Mouse (Mus musculus) liver, postnatal 0 days (tissue): ENCODE results near the gene Cep112. TPM values are rescaled to one million over a fixed set of nuclear protein-coding genes. Genes with fewer than 3 reads are reported as not detected.

Experiments
- ATAC-seq: fragments of 200-750 bp; cut with Nextera tagmentation; 2 replicates; pipeline ENCODE4 v1.8.0; 2017; ENCODE audit warnings: mild to moderate bottlenecking, moderate library complexity
- DNase-seq: peaks from one replicate; pipeline ENCODE4 v3.0.0-alpha.2; 2016
- H3K27ac ChIP-seq: fragments of 300-500 bp; sonication (generic); 2 replicates; pipeline ENCODE4 v1.5.1; 2014; ENCODE audit warnings: antibody characterized with exemption, moderate library complexity, mild to moderate bottlenecking, low read depth
- H3K27me3 ChIP-seq: fragments of 300-500 bp; sonication (generic); 2 replicates; pipeline ENCODE4 v1.6.1; 2014; ENCODE audit warnings: low read length, control low read depth, mixed read lengths; ENCODE audit not compliant: insufficient read depth
- H3K36me3 ChIP-seq: fragments of 300-500 bp; sonication (generic); replicated peaks from 2 replicates; pipeline ENCODE4 v1.6.1; 2014; ENCODE audit warnings: mild to moderate bottlenecking, control low read depth, low read length, moderate library complexity, mixed read lengths; ENCODE audit not compliant: insufficient read depth
- H3K4me1 ChIP-seq: fragments of 300-500 bp; sonication (generic); 2 replicates; pipeline ENCODE4 v1.6.1; 2014; ENCODE audit warnings: antibody characterized with exemption, mild to moderate bottlenecking, control low read depth; ENCODE audit not compliant: insufficient read depth
- H3K4me2 ChIP-seq: fragments of 300-500 bp; sonication (generic); 2 replicates; pipeline ENCODE4 v1.6.1; 2014; ENCODE audit warnings: low read depth, mild to moderate bottlenecking, low read length, moderate library complexity, mixed read lengths
- H3K4me3 ChIP-seq: fragments of 300-500 bp; sonication (generic); 2 replicates; pipeline ENCODE4 v1.5.1; 2014; ENCODE audit warnings: low read depth, low read length
- H3K9ac ChIP-seq: fragments of 300-500 bp; sonication (generic); replicated peaks from 2 replicates; pipeline ENCODE4 v1.6.1; 2014; ENCODE audit warnings: mild to moderate bottlenecking, moderate library complexity
- H3K9me3 ChIP-seq: fragments of 300-500 bp; sonication (generic); 2 replicates; pipeline ENCODE4 v1.6.1; 2016; ENCODE audit warnings: mild to moderate bottlenecking, control low read depth, low read length, mixed read lengths
- CTCF ChIP-seq: sonication (generic); IDR thresholded peaks from 2 replicates; pipeline ENCODE4 v1.5.1; 2016; ENCODE audit warnings: antibody characterized with exemption, low read depth
- EP300 ChIP-seq: IDR thresholded peaks from 2 replicates; pipeline ENCODE4 v1.6.1; 2016; ENCODE audit warnings: antibody characterized with exemption, low read depth, mild to moderate bottlenecking
- WGBS: fragments of 180-500 bp; shearing (Covaris S2); extraction: QIAGEN DNeasy Blood & Tissue Kit; methylation state at CpG from one replicate; pipeline ENCODE4 v1.1.7; 2014; ENCODE audit not compliant: insufficient replicate concordance; 5-methylcytosine and 5-hydroxymethylcytosine counted together
- polyA plus RNA-seq: library from polyadenylated mRNA; unstranded; fragments of >200 nt; fragmentation: Nextera tagmentation; extraction: Ambion mirVana; gene quantifications from 2 replicates; pipeline ENCODE4 v1.2.1, GENCODE M21; 2015

The Cep112 gene
- polyA plus RNA-seq, 1 experiment from 2014 or later = 1.1 TPM

DNA sequence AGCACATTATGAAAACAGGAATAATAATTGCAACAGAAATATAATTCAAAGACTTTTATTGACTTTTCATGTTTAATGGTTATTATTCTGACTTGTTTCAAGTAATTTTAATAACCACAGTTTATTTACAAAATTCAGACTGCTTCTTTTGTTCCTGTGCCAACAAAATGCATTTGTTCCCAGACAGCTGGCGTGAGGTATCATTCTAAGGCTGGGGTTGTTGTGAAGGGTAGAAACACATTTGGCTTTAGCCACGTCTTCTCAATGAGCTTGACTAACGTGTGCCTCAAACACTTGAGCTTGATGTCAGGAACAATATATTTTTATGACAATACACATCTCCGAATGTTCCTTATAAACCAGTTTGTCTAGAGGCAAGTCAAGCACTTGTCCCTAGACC, 396.8 kb downstream of the Cep112 start:
- Histone ChIP-seq H3K4me2 (no peak overlapping the region), H3K9ac (no peak overlapping the region), H3K4me1 (no peaks in the 10 kb centered on the region), H3K27ac (no peak overlapping the region), H3K27me3 (no peaks in the 10 kb centered on the region), H3K9me3 (no peaks in the 10 kb centered on the region; the same call in 1 of the 2 replicates), H3K36me3 (no peaks in the 10 kb centered on the region), H3K4me3 (no peak overlapping the region)
- DNase-seq (no peak), ATAC-seq (no peak)
- TF ChIP-seq EP300 = no peak
- TF ChIP-seq CTCF = no peak
- WGBS = 72% methylated on average over 4 of the region's 4 CpGs

DNA sequence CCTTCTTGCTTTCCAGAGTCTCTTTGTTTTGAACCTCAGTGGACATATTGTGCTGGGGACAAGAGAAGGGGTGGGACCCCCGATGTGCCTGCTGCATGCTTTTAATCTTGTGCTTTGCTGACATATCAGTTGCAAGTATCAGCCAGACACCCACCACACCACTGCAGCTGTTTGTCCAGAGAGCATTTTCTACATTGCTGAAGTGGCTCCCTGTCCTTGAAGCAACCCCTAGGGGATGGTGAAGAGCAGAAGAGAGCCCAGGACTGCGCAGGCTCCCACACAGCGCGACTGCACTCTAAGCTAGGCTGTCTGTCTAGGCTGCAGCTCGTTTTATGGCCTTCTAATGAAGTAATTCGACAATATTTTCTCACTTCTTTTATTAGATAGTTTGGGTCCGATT, 397.3 kb downstream of the Cep112 start:
- TF ChIP-seq CTCF (no peak), EP300 (no peak)
- WGBS = 69% methylated on average over 7 of the region's 7 CpGs
- Histone ChIP-seq H3K4me1 (no peaks in the 10 kb centered on the region), H3K27me3 (no peaks in the 10 kb centered on the region), H3K36me3 (no peaks in the 10 kb centered on the region), H3K4me3 (no peak overlapping the region), H3K4me2 (no peak overlapping the region), H3K9me3 (no peaks in the 10 kb centered on the region; the same call in 1 of the 2 replicates), H3K27ac (no peak overlapping the region), H3K9ac (no peak overlapping the region)
- DNase-seq (no peak), ATAC-seq (no peak)

DNA sequence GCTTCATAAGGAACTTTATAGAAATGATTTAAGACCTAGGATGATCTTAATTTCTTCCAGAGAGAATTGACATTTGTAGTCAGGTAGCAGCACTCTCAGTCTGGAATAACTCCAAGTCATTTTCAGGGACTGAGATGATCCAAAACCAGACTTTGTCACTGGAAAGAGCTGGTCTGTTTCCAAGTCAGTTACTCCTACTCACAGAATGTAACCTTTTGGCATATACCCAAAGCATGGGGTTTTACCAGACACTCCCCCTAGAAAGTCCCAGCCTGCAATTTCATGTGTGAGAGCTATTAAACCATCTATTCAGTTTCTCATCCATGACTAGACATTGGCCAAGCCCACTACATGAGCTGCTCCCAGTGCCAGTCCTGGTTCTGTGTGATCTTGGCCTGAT, 402.3 kb downstream of the Cep112 start:
- no peak overlapping the region for H3K4me2 ChIP-seq
- TF ChIP-seq EP300 (no peak), CTCF (no peak)
- H3K27me3 ChIP-seq = no peaks in the 10 kb centered on the region
- no peaks in the 10 kb centered on the region; the same call in 1 of the 2 replicates for H3K9me3 ChIP-seq
- ATAC-seq (no peak), DNase-seq (no peak)
- no peak overlapping the region for H3K27ac ChIP-seq
- H3K36me3 ChIP-seq = no peaks in the 10 kb centered on the region
- H3K4me3 ChIP-seq = no peak overlapping the region
- no peak overlapping the region for H3K9ac ChIP-seq
- H3K4me1 ChIP-seq = no peaks in the 10 kb centered on the region

DNA sequence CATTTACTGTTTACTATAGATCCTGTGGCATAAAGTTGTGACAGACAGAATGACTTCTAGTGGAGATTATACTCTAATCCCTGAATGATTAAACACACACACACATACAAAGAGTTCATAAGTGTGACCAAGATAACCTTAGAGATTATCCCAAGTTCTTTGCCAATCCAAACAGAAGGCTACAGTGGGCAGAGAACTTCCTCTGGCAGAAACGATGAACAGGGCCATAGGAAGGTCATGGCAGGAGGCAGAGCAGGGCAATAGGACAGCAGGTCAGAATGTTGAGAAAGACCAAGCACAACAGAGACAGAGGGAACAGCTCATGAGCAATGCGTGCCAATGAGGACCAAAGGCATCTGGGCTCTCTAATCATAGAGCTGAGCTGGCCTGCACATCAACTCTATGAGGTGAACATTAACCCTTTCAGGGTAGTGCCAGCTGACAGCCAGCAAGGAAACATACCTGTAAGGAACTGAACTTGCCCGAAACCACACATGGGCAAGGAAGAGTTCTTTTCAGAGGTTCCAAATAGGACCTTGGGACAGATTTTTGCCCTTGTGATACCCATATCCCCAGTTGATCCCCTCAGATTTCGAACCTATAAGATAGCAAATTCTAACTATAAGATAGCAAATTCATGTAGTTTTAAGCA, 403.5 kb downstream of the Cep112 start:
- no peak overlapping the region for H3K4me3 ChIP-seq
- no peaks in the 10 kb centered on the region for H3K27me3 ChIP-seq
- WGBS = 61% methylated on average over 4 of the region's 4 CpGs
- no peaks in the 10 kb centered on the region for H3K4me1 ChIP-seq
- ATAC-seq (peak; percentile 100), DNase-seq (peak; percentile 32)
- H3K9ac ChIP-seq = no peak overlapping the region
- H3K4me2 ChIP-seq = no peak overlapping the region
- peak overlapping the region; percentile 64 for H3K27ac ChIP-seq
- TF ChIP-seq EP300 = no peak
- no peak for TF ChIP-seq CTCF
- no peaks in the 10 kb centered on the region; the same call in 1 of the 2 replicates for H3K9me3 ChIP-seq
- H3K36me3 ChIP-seq = no peaks in the 10 kb centered on the region

GRCm38 (mm10) chr11:108836706-108837105, 411.7 kb downstream of the Cep112 start:
- Histone ChIP-seq H3K4me2 (no peak overlapping the region), H3K27me3 (no peaks in the 10 kb centered on the region), H3K4me1 (no peaks in the 10 kb centered on the region), H3K27ac (no peak overlapping the region), H3K9me3 (no peaks in the 10 kb centered on the region), H3K36me3 (no peaks in the 10 kb centered on the region), H3K9ac (no peak overlapping the region), H3K4me3 (no peak overlapping the region)
- 88% methylated on average over 4 of the region's 4 CpGs for WGBS
- DNase-seq = no peak
- TF ChIP-seq EP300 (no peak), CTCF (no peak)
- ATAC-seq = no peak

GRCm38 (mm10) chr11:108840195-108840594, 415.2 kb downstream of the Cep112 start:
- WGBS = 60% methylated on average over 3 of the region's 3 CpGs
- DNase-seq = no peak
- Histone ChIP-seq H3K4me2 (no peak overlapping the region), H3K27me3 (no peaks in the 10 kb centered on the region), H3K9ac (no peak overlapping the region), H3K9me3 (no peaks in the 10 kb centered on the region), H3K4me3 (no peak overlapping the region), H3K4me1 (no peaks in the 10 kb centered on the region), H3K27ac (no peak overlapping the region), H3K36me3 (no peaks in the 10 kb centered on the region)
- ATAC-seq = no peak
- TF ChIP-seq EP300 (no peak), CTCF (no peak)

GRCm38 (mm10) chr11:108842765-108843164, 417.8 kb downstream of the Cep112 start:
- no peak overlapping the region for H3K4me2 ChIP-seq
- no peak for DNase-seq
- H3K4me1 ChIP-seq = peaks cover 8% of the 10 kb centered on the region; the same call in 1 of the 2 replicates
- no peak for TF ChIP-seq CTCF
- no peak for TF ChIP-seq EP300
- no peaks in the 10 kb centered on the region for H3K36me3 ChIP-seq
- no peaks in the 10 kb centered on the region for H3K9me3 ChIP-seq
- 36% methylated on average over 2 of the region's 2 CpGs for WGBS
- no peak overlapping the region for H3K4me3 ChIP-seq
- H3K9ac ChIP-seq = no peak overlapping the region
- no peaks in the 10 kb centered on the region for H3K27me3 ChIP-seq
- no peak overlapping the region for H3K27ac ChIP-seq
- peak; percentile 82 for ATAC-seq
